Mouse (Mus musculus): Measurements from ENCODE around the gene Wnt4.

The Wnt4 gene

DNA sequence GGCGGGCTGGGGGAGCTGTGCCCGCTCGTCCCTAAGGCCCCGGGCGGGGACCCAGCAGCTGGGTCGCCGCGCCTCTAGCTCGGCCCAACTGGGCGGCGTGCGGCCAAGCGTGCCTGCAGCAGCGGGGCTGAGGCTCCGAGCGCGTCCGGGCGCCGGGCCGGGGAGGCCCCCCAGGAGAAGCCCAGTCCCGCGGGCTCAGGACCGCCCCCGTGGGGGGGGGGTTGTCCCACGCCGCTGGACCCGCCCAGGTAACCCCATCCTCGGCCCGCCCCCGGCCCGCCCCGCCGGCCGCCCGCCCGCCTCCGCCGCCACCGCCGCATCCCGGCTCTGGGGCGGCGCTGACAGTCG is at the start of gene Wnt4:
TSS of gene Wnt4 (plus strand) at position 324 of the 348 bp plus-strand sequence.
- peak; percentile 46 to 50 for DNase-seq

DNA sequence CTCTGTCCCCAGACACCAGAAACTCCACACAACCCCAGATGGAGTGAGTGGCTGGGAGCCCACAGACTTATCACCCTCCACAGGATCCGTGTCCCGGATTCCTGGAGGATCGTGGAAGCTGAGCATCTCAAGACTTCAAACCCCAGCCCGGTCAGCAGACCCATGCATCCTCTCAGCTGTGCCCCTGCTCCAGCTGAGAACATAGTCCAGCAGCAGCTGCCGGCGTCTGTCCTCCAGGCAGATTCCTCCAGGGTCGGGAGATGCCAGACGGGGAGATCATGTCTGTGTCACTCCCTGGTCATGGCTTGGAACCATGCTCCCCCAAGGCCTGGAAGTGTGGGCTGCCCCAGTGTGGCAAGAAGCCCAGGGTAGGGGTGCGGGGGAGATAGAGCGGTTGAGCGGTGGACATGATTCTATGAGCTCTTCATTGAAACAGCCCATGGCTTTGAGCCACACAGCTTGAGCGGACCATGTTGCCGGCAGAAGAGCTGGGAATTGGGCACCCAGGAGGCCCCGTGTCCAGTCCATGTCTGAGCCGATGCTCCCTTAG is 48.6 kb upstream of the Wnt4 start:
- DNase-seq = peak; percentile 16 to 41

DNA sequence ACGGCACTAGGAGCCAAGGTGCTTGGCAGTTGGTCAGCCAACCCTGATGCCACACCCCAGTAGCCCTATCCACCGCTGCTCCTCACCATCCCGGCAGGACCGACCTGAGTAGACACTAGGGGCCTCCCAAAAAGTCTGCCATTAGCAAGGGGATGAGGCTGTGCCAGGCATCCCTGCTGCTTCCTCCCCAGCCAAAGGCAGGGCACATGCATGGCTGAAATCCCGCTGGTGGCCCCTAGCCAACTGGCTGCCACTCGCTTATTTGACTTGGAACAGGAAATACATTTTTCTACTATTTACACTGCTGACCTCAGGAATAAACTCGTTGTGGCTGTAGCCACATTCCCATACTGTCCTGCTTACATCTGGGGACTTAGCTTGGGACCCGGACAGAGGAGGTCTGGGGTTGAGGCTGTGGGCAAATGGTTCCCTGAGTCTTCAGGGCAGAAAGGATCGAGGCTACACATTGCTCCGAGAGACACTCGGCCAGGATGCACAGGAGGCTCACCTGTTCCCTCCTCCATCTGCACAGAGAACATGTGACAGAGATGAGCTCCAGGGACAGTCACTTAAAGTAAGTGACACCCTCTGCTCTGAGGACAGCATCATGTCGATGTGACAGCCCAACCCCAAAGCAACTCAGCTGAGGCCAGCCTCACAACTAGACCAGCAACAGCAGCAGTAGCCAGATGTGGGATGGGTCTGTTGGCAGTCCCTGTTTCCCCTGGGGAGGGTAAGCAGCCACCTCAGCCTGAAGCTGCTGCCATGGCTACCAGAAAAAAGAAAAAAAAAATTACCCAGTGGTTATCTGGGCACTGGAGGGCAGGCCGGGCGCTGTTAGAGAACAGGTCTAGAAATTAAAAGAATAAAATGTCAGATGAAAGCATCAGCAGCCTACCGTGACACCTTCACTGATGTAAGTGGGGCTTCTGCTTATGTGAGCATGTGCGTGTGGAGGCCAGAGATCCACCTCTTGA is 45.5 kb upstream of the Wnt4 start:
- peak; percentile 91 to 93 for DNase-seq

DNA sequence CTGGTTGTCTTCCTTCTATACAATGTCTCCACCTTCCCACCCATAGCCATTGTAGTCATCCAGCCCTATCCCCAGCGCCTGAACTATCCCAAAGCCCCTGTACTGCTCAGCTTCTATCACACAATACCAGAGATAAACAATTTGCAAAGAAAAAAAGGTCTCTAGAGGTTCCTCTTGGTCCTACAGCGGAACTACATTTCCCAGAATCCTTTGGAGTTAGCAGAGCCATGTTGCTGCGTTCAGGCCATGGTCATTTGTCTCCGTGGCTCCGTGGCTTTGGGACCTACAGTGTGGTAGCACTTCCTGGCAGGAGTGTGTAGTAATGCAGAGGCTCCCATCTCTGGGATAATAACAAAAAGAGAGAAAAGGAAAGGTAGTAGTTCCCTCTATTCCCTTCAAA is 43.7 kb upstream of the Wnt4 start:
- no peak for DNase-seq

DNA sequence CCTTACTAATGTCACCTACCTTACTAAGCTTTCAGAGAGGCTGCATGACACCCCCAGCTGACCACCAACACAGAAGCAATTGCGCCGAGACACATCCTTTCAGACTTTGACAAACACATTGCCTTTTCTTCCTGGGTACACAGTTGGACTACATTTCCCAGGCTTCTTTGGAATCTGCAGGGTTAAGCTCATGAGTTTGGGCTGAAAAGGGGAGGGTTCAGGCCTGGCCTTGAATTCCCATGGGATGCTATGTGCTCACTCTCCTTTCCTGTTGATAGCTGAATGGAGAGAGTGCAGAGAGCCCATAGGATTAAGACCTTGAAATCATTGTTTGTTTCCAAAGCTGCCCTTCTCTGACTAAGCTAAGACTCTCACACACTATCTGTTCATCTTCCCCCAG is 42.8 kb upstream of the Wnt4 start:
- no peak for DNase-seq

DNA sequence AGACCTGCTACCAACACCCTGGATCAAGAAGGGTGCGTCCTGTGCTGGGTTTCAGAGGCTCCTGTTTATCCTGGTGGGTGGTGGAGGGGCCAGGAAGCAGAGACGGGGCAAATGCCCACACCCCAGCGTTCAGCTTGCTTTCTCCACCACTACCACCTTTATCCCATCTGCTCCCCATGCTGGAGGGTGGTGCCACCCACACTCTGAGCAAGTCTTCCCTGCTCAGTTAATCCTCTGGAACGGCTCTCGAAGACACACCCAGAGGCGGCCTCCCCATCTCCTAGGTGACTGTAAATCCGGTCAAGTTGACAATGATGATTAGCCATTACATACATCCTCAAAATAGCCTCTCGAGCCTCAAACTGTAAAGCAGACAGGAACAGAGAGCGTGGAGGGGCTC is 41.9 kb upstream of the Wnt4 start:
- DNase-seq = no peak

DNA sequence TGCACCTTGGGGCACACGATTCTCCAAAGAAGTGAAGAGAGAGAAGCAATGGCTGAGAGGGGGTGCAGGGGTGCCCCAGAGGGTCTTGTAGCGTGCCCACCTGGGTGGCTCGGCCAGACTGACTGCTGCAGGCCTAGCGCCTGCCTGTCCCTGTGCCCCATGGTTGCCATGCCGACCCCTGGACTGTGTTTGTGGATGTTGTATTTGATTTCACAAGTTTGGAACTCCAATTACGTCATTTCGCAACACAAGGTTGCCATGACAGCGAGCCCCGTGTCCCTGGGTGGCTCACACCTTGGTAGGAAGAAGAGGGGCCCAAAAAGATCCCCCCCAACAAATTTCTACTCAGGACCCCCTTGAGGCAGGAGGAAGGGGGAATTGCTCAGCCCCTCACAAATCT is 32.4 kb upstream of the Wnt4 start:
- DNase-seq = no peak

DNA sequence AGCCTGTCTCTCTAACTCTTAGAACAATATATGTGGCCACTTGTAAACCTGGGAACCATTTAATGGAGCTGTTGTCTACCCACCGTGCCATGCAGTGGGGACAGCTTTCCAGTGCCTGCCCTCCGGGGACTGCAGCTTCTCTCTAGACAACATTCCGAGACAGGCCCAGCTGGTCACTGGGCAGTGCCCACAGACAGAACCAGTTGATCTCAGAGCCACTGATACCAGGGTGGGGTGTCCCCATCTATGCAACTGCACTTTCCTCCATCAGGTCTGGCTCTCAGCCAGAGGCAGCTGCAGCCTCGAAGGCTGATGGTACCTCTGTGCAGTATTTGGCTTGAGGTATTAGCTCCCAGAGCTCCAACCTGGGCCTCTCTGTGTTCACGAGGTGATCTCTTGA is 27.0 kb upstream of the Wnt4 start:
- no peak for DNase-seq

DNA sequence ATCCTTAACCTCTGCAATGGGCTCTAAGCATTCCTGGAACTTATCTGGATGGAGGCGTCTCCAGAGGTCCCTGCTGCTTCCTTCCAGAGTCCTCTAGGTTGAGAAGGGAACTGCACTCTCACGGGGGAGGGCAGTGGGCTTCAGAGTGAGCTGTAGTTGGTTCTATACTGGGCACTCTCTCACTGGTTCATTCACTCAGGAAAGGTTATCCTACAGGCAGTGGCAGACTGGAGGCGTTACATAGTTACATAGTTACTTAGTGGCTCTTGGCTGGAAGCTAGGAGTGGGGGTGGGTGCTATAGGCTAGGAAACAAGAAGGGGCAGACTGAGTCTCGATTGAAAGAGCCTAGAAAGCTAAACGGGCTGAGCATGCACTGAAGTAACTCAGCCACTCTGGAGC is 26.4 kb upstream of the Wnt4 start:
- DNase-seq = no peak

DNA sequence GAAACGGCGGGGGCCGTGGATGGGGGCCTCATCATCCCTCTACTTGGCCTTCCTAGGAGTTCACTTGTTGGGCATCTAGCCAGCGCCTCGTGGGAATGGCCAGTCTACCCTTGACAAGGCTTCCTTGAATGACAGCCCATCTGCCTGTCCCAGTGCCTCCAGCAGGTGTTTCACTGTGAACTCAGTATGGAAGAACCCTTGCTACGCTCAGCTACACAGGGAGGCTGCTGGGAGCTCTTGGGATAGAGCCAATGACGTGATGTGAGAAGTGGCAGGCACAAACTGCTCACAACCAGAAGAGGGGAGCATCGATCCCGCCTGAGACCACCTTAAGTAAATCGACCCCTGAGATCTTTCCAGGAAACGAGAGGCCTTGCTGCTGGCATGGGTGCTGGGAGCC is 23.7 kb upstream of the Wnt4 start:
- DNase-seq = peak in 1 of 2 experiments; percentile 32

DNA sequence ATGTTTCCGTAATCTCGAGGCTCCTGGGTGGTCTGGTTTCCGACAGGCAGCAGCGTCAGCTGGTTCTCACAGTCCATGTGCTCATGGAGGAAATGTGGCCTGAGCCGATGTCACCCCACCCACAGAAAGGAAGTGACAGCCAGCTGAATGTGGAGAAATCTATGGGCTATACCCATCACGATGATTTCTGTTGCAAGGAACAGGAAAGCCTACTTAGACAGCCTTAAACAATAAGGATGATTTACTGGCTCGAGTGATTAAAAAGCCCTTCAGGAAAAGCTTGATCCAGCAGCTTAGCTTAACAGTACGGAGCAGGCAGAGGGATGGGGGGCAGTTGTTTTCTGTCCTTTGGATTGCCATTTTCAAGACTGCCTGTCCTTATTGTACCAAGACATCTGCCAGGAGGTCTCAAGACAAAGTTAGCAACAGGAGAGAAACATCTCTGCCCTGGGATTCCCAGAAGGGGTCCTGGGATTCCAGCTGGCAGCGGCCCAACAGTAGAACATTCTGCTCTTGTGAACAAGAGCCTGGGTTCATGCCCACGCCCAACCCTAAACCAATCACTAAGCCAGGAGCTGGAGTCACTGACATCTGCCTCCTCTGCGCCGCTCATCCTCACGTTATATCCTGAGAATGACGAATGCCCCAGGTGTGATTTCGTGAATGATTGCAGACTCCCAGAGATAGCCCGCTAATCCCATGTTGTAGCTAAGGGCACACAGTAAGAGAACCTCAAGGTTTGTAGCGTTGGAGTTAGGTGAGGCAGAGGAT is 22.9 kb upstream of the Wnt4 start:
- DNase-seq = no peak

DNA sequence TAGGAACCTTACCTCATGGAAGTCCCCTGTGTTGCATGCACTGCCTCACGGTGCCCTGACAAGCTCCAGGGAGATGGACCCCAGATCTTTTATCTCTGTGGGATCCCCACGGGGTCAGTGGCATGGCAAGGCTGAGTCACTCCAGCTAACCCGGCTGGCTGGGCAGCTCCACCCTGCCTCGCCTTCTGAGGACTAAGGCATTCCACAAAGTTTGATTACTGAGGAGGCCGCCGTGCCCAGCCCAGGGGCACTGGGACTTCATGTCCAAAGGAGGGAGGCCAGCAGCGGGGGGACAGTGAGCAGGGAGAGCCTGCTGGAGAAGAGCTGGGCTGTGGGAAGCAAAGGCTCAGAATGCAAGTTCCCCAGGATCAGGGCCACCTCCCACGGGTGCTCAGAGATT is 21.7 kb upstream of the Wnt4 start:
- no peak for DNase-seq

DNA sequence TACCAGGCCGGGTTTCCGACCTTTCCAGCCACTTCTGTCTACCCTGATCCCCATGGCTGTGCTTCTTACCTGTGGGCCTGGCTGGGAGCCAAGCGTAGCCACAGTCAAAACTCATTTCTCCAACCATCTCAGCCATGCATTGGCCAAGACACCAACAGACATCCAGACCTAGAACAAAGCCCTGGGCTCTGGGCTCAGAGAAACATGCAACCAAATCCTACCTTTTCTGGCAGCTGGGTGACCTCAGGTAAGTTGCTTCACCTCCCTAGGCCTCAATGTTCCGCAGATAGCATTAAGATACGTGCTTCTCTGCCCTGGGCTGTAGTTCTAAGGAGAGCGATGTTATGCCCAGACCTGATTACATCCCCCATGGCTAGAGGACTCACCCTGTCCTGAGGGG is 15.5 kb upstream of the Wnt4 start:
- no peak for DNase-seq

DNA sequence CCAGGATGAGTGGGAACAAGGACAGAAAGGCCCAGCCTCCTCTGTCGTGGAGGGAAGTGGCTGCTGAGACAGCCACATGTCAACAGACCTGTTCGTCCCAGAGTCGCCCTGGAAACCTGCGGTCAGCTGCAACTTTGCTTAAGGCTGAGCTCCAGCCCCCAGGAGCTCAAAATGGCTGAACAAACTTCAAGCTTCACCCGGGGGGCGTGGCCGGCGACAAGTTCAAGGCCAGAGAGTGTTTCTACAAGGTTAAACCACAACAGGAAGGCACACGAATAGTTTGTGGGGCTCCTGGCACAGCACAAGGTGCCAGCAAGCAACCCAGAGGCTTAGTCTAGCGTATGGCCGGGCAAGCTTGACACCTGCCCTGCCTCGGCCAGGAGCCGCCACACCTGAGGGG is 13.2 kb upstream of the Wnt4 start:
- DNase-seq = no peak

DNA sequence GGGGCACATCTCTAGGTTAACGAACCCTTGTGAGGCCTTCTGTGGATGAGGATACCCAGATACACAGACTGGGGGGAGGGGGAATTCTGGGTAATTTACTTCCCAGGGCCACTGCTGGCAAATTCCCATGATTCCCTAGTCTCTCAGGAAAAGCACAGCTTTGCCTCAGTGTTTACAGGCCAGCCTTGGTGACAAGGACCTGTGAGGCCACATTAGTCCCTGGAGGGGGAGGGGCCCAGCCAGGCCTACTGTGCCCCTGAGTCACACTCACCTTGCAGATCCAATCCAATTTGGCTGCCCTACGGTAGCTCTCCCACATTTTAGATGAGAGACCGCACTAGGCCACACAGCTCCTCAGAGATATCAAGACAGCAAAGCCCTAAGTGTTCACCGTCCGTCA is 12.2 kb upstream of the Wnt4 start:
- no peak for DNase-seq

DNA sequence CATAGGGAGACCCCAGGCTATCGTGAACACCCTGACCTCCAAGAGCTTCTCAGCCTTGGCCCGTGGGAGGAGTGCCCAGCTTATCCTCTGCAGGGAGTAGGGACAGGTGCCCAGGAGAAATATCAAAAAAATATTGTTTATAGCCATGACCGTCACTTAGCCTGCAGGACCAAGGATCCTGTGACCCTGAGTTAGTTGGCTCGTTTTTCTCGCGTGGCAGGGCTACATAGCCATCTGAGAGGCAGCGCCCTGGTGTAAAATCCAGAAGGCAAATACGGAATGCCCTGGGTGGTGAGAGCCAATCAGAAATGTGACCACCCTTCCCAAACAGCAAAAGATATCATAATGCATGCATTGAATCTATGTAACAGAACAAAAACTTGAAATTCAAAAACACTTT is 8.7 kb upstream of the Wnt4 start:
- DNase-seq = no peak

DNA sequence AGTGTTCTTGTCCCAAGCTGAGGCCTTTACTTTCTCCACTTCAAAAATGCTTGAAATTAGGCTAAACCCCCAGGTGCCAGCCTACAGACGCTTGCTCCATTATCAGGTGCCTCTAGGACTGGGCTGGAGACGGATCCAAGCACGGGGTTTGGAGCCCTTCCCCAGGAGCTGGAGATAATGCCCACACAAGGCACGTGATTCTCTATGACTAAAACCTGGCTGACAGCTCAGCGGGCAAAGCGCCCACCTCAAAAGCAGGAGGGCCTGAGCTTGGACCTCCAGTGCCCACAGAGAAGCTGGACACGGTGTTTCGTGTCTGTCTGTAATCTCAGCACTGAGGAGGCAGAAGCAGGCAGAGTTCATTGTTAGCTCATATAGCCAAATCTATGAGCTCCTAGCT is 5.4 kb upstream of the Wnt4 start:
- DNase-seq = peak; percentile 56 to 63

DNA sequence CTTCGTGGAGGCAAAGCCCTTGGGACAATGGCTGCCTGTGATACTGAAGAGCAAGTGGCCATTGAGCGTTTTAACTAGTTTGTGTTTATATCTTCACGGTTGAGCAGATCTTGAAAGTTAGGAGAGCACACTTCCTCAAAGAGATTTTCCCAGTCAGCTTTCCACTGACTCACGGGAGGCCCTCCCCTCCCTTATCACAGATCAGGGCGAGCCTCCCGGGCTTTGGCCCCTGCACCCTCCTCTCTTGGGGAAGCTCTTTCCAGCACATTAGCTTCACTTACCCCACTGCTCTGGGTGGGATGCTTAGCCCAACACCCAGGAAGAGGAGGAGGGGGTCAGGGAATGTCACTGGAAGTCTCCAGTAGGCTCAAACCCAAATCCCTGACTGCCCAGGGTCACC is 3.0 kb upstream of the Wnt4 start:
- DNase-seq = no peak

DNA sequence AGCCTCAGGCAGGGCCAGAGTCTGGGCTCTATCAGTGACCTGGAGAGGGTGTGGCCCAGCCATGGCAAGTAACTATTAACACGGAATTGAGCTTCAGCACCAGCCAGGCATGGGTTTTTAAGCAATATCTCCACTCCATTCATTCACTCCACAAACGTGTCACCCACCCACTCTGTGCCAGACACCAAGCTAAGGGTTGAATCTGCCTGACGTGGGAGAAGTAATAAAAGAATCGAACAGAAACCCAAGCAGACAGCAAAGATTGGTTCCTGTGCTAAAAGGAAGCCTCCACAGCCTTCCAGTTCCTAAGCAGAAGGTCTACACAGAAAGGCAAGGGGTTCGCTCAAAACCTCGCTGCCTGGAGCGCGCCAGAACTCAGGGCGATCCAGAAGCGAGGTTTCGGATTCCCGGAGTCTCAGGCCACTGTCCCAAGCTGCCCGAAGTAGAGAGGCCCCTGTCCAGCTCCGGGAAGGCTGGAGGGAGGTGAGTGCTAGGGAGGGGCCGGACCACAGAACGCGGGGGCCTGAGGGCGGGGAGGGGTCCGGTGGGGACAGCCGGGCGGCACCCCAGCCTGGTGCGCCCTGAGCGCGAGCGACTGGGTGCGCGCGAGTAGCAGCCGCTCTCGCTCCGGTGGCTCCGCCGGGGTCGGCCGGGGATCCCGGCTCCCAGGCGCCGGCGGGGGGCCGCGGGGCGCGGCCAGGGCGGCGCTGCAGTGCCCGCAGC is 685 bp upstream of the Wnt4 start:
- DNase-seq = no peak

DNA sequence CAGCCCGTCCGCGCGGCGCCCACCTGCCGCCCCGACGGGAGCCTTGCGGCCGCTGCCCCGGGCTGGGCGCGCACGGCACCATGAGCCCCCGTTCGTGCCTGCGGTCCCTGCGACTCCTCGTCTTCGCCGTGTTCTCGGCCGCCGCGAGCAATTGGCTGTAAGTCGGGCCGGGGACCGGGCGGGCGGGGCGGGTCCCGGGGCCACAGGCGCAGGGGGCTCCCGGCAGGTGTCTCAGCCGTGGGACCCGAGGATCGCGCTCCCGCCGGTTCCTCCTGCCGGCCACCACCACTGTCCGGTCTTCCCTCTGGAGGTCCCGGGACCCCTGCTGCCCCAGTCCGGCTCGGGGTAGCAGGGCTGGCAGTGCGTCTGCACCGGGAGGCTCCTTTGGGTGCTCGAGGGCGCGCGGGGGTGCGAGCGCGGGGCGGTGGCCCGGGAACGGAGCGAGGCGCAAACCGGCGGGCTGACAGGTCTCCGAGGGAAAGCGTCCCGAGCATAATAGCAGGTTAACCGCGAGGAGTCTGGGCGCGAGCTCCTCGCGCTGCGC is 383 bp downstream of the Wnt4 start:
- DNase-seq = no peak

DNA sequence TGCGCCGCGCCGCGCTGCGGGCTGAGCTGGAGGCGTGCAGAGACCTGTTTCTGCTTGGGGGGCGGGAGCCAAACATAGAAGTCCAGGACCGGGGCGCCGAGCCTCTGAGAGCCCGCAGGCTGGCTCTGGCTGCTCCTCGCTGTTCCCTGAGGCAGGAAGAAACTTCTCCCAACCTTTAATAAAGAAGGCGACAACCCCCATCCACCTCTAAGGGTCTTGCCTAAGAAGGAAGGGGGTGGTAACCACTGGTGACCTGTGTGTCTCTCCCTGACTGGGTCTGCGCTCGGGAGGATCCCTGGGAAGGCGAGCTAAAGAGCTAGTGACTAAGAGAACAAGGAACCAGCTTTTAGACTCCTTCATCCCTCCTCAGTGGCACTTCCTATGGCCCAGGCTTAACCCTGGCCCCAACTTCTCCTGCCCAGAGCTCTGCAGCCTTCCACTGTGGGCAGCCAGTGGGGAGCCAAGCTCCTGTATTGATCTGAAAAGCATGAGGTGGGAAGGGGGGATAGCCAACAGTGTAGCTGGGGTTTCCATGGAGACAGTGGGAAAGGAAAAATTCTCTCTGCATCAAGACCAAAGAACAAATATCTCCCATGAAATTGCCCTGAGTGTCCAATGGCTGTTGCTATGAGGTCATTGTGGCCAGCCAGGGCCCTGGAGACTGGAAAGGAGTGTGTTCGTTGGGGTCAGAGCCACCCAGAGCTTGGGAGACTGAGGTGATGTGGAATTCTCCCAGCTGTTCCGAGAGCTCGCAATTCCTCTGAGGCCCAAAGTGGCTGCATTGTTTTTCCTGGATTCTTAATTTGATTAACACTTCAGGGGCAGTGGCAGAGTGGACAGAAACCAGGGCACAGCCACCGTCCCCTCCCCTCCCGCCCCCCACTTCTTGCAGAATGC is 1.1 kb downstream of the Wnt4 start:
- DNase-seq = no peak

DNA sequence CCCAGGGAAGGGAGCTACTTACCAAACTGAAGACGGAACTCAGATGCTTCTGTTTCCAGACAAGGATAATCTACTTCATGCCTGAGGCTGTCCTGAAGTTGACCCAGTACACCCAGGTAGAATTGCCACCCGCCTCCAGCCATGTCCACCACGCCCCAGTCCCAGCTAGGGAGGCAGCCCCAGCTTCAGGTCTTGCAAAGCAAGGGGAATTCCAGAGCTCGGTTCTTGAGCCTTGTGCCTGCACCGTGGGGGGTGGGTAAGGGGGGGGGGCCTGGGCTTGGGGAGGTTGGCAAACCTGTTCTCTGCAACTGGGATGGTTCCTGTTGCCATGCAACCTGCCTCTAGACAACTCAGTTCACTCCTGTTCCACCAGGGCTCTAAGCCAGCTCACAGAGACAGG is 2.1 kb downstream of the Wnt4 start:
- no peak for DNase-seq

Data from cerebellum, postnatal 14 days (tissue).